Mouse (Mus musculus) spleen, postnatal 4 days (tissue): ENCODE data around the gene P3h1.
A peak's percentile ranks its signal among the peaks of the same experiment; 100 is the strongest.

Experiments used
- DNase-seq, 2 experiments: peaks; one replicate each; pipeline ENCODE4 v3.0.0; 2022; ENCODE audit warnings: low spot score in 2 of 2

The P3h1 gene

DNA sequence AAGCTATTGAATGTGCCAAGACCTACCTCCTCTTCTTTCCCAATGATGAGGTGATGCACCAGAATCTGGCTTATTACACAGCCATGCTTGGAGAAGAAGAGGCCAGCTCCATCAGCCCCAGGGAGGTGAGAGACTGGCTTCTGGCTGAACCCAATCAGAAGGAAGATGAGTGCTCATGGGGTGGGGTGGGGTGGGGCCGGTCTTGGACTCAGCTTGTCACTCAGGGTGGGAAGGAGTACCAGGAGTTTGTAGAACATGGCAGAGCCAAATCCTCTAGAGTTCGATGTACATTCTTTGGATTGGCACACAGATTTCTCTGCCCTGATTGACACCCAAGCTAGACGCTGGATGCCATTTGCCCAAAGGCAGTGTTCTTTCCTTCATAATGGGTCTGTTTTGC, 5.9 kb downstream of the P3h1 start:
- no peak for DNase-seq

DNA sequence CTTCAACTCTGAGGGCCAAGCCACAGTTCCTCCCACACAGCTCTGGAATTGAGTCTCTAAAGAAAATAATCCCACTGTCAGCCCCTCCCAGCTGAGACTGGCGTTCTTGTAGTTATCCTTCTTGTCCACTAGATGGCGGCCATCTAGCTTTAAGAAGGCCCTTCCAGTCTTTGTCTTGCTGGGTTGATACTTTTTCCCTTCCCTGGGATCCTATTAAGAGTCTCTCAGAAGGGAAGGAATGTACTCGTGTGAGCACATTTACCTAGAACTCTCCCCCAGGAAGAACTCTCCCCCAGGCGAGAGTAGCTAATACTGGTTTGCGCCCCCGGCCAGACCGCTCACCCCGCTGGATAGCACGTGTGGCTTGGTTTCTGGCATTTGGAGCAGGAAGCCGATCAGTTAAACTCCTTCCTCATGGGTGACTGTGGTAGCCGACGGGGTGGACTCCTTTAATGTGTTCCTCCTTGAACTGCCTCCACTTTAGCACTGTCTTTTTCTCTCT, 6.5 kb downstream of the P3h1 start:
- peak in 1 of 2 experiments; percentile 27 for DNase-seq

DNA sequence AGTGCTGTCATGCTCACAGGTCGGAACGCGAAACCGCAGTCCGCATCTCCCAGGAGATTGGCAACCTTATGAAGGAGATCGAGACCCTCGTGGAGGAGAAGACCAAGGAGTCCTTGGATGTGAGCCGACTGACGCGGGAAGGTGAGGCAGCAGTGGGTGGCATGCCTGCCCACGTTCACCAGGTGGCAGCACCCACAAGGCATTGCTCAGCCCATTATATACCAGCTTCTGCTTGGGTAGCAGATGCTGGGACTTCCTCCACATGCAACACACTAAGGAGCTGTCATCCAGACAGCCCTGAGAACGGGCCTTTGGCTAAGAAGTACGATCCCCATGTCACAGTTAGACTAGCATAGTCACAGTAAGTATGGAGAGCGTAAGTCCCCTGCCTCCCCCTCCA, 8.9 kb downstream of the P3h1 start:
- peak; percentile 33 to 70 for DNase-seq

DNA sequence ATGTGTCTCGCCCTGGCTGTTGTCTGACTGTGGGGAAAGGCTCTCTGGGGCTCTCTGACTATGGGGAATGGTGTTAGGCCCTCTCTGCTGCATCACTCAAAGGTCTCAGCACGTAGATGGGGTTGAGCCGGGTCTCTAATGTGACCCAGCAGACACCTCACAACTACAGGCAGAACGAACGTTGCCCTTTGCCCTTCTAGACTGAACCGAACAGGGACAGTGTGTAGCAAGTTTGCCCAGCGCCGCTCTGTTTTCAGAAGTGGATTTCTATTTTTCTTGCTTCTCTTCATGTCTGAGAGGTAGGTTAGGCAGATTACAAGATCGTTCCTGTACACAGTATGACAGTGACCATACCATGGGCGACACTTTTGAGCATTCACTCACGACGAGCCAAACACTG, 9.9 kb downstream of the P3h1 start:
- DNase-seq = no peak

DNA sequence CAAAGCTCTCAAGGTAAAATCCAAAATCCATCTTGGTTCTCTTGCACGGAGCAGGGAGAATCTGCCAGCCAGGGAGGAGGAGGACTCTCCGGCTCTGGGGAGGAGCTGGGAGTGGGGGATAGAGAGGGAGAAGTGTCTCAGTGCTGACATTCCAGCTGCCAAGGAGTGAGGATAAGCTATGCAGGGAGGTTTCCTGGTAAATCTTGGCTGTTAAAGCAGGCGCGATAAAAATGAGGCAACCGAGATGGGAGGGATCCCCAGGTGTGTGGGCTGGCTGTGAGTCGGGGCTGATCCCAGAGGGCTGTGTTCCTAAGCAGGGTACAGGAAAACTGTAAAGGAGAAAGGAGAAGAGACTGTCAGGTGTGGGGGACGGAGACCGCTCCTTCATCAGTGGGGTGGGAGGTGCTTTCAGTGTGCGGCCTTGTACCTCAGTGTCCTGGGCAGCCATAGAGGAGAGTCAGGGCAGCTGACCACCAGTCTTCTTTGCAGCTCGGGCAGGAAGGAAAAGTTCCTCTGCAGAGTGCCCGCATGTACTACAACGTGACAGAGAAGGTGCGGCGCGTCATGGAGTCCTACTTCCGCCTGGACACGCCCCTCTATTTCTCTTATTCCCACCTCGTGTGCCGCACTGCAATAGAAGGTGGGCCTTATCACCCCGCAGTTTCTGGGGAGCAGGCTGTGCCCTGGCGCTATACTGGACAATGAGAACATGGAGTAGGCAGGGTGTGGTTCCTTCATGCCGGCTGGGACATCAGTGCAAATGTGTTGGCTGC, 11.9 kb downstream of the P3h1 start:
- DNase-seq = no peak

DNA sequence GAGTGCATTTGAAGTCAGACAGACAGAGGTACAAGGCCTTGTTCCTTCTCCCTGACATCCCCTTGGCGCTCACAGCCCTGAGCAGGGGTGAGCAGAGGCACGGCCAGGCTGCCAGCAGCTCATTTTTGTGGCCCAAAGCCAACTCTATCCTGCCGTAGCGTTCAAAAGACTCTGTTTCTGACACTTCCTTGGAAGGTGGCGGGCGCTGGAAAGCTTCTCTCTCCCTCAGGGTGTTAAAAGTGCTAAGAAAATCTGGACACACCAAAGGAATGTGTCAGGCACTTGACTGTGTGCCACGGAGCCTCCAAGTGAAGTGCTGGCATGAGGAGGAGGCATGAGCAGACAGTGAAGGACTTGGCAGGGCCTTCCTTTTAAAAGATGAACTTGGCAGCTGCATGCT, 12.8 kb downstream of the P3h1 start:
- DNase-seq = no peak

DNA sequence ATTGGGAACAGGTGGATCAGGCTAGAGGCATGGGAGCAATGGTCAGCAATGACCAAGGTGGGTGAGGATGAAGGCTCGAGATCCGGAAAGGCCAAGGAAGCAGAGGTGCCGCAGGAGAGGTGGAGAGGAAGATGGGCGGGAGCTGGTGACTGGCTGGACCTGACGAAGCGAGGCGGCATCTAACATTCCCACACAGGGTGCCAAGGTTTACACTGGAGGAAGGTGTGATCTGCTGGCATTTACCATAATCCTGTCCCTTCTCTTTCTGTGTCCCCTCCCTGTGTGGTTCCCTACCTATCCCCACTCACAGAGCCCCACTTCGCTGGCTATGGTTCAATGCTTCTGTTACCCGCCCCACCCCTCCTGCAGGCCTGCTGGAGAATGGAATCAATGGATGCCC, 13.2 kb downstream of the P3h1 start:
- DNase-seq = no peak

DNA sequence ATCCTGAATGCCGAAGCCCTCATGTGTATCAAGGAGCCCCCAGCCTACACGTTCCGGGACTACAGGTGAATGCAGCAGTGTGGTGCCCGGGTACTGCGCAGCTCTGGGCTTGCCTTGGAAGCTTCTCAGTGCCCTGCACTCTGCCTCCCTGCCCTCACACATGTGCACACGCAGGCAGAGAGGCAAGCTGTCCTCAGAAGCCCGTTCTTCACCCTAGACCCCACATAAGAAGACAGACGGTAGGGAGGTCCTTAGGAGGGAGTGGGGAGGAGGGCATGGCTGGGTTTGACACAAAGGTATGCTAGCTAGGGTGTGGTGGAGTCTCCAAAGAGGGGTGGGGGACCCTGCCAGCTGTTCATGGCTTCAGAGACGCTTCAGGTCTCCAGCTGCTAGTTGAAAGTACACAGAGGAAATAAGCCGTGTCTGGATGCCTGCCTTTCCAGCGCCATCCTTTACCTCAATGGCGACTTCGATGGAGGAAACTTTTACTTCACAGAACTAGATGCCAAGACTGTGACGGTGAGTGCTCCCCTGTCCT, 14.0 kb downstream of the P3h1 start:
- DNase-seq = no peak

DNA sequence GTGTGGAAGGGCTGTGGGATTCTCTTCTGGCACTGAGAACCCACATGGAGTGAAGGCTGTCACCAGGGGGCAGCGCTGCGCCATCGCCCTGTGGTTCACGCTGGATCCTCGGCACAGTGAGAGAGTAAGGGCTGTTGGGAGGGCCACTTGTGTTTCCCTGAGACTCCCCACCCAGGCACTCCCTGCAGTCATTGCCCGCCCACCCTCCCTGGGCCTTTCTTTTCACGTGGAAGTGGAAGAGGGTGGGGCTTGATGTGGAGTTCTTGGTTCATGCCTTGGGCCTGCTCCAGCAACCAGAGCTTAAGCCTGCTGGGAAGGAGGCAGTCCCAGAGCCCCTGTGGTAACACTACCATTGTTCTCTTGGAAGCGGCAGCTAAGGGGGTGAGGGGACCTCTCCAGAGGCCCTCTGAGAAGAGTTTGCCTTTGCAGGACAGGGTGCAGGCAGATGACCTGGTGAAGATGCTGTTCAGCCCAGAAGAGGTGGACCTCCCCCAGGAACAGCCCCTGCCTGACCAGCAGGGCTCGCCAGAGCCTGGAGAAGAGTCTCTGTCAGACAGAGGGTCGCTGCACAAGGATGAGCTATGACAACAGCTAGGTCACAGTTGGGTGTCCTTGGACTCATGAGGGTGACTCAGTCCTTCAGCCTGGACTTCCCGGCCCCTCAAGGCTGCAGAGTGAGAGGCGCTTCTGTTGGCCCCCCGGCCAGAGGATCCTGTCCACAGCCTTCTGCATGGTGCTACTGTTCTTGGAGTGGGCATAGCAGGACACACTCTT, 14.9 kb downstream of the P3h1 start:
- DNase-seq = peak; percentile 62 to 84

DNA sequence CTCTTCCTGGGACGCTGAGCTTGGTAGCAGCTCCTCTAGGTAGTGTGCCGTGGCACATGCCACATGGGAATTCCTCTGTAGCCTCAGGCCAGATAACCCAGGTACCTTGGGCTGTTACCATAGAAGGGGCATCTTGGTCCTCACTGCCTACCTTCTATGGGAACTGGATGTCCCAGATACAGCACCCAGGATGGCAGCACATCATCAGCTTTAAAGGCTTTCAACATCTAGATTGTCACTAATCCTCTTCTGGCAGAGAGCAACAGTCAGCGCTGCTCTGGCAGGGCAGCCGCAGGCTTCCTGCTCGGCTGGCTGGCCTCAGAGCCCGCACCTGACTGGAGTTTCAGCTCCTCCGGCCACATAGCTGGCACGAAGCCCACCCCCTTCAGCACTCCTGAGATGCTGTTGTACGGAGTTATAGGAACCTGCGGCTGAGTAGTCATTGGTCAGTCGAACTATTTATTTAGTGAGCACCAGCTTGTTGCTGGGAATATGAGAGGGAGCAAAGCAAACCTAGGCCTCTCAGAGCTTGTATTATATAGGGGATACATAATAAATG, 15.8 kb downstream of the P3h1 start:
- DNase-seq = no peak

DNA sequence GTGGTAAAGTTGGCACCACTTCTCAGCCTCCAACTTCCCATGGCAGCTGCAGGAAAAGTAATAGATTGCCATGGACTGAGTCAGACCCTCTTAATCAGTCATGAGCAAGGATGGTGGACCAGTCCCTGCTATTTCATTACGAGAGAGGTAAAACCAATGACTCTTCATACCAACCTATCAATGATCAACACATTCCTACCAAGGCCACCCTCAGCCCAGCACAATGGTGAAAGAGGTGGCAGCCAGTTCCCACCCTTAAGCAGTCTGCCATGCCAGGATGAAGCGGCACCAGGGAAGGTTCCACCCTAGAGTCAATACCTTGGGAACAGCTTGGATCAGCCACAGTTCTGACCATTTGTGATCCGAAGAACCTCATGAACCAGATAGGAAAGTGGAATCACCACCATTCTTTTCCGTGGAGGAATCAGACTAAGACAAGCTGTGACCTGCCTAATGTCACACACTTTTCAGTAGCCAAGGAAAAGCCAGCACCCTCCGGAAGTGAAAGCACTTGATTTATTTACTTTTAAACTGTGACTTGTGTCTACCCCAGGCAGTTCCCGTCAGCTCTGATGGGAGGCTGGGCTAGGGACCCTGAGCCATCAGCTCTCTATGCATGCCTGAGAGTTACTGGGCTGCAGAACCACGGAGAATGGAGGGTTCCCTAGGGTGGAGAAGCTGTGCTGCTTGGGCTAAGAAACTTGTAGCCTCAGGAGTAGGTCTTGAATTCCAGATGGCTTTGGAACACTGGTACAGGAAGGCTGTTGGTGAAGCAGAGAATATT, 19.5 kb downstream of the P3h1 start:
- DNase-seq = no peak

DNA sequence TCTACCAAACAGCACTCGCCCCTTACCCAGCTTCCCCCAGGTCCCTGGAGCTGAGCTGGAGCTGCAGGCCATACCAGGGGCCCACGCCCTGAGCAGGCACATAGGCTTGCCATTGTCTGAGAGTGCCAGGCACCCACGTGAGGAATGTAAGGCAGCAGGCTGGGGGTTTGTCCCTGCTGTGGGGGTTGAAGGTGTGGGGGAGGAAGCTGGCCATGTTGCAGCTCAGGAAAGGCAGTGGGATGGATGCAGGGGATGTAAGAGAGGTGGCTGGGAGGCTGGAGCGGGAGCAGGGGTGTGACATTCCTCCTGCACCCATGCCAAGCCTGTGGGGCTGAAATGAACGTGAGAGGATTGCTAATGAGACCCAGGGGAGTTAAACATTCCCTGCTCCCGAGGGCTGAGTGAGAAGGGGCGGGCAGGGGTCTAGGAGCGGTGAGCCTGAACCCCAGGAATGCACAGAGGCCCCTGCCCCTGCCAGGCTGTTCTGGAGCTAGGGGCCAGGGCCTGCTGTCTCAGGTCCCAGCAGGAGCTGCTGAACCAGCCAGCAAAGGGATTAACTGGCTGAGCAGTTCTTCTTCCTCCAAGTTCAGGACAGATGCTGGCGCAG, 21.4 kb downstream of the P3h1 start:
- DNase-seq = no peak

DNA sequence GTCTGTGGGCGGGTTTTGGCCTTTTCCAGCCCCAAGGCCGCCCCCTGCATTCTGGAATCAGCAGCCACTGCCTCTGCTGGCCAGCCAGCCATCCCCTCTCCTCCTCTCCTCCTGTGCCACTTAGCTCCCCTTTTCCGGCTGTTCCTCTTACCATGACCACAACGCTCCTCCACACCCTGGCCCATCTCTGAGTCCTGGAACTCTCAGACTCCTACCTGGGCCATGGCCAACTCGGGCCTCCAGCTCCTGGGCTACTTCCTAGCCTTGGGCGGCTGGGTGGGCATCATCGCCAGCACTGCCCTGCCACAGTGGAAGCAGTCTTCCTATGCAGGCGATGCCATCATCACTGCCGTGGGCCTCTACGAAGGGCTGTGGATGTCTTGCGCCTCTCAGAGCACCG, 22.6 kb downstream of the P3h1 start, which contains the start of gene Cldn19:
Gene Cldn19, plus strand, starts transcription at position 64 of the 400 bp plus-strand sequence.
- no peak for DNase-seq

DNA sequence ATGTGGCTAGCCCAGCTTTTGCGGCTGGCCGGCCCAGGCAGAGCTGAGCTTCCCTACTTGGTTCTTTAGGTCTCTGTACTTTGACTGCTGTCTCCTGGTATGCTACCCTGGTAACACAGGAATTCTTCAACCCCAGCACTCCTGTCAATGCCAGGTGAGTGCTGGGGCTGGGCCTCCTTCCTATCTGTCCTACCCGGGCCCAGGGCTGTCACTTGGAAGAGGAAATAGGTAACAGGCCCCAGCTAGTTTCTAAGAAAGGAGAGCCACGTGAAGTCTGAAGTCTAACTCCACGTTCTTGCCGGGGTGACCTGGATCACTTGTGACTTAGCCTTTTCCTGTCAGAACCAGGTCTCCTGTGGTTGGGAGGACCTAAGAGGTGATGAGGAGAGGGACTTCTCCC, 24.4 kb downstream of the P3h1 start:
- no peak for DNase-seq

DNA sequence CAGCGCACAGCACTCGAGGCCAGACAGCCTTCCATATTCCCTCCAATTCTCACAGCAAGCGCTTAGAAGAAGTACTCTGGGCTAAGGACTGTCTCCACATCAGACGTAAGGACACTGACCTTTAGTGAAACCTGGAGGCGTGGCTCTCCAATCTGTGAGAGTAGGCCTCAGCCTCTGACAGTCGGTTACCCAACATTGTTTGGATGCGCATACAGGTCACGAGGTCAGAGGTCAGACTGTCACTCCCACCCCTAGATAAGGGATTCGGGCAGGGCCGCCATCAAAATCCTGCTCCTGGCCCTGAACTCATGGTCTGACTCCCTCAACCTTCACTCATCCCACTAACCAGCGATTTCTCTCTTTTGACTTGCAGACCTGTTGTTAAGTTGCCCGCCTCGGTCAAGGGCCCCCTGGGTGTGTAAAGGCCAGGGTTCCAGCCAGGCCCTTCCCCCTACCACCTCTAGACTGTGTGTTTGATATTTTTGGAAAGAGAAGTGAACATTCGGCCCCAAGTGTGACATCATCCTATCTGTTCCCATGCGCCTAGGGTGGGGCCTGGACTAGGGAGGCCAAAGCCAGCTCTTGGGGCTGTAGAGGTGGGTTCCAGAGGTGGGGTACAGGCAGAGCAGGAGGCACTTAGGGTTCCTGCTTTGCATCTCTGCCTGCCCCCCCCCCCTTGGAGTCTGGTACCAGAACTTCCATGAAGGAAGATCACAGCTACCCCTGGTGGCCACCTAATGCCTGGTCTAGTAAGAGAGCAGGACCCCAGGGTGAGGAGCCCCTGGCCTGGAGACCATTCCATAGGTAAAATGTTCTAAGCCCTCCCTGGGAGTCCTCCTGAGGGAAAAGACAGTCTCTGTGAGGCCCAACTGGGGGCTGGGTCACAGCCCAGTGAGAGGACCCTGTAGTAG, 26.9 kb downstream of the P3h1 start:
- no peak for DNase-seq

DNA sequence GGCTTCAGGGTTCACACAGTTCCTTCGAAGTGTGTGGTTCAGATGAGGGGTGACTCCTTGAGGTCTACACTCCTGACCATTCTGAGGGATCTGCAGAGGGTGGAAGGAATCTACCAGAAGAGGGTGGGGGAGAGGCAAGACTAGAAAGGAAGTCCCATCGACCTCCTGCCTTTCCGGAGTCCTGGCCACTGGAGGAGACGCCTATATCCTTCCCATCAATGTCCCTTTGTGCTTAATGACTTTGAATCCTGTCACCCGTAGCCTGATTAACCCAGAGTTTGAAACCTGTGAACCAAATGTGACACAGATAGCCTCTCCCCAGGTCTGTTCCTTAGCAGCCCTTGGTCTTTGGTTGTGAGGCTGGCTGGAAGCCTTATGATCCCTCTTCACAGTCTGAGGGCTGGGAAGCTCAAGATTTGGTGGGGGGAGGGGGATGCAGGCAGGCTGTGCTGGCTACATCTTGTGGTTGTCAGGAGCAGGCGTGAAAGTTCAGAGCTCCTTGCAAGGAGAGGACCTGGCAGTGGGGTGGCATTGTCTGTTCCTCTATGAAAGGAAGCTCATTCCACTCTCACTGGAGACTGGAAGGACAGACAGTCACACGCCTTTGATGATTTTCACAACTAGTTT, 28.5 kb downstream of the P3h1 start:
- no peak for DNase-seq

DNA sequence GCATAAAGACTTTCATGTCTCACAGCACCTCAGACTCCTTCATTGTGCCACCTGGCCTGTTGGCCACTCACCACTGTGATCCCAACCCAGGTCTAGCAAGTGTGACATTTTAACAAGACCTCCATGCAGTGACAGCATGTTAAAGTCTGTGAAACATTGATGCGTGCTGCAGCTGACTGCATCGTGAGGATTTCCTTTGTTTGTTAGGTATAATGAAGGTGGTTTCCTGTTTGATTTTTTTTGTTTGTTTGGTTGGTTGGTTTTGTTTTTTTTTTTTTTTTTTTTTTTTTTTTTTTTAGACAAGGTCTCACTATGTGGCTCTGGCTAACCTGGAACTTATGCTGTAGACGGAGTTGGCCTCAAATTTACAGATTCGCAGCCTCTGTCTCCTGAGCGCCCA, 29.8 kb downstream of the P3h1 start:
- DNase-seq = no peak

DNA sequence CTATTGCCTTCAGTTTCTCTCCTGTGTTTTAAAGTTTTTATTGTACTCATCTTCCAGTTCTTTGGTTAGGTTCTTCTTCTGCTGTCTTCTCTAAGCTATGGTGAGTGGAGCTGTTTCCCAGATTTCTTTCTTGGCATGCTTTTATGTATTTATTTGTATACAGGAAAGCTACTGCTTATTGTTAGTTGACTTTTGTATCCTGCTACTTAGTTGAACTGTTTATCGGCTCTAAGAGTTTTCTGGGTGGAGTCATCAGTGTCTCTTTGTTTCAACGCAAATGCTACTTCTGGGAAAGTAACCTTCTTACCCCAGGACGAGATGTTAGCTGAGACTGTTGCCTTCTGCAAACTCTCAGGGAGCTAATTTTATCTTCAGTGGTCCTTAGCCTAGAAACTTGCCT, 30.7 kb downstream of the P3h1 start:
- DNase-seq = no peak

DNA sequence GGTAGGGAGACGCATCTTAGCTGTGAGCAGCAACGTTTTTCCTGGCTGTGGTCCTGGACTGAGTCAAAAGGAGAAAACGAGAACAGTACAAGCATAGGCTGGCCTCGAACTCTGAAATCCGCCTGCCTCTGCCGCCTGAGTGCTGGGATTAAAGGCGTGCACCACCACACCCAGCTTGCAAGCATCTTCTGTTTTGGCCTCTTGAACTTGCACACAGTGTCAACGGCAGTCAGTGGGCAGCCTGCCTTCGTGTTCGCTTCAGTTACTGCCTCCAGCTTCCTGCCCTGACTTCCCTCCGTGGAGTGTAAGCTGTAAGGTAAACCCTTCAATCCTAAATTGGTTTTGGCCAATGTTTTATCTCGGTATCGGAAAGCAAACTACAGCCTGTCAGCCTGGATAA, 33.9 kb downstream of the P3h1 start:
- DNase-seq = no peak

DNA sequence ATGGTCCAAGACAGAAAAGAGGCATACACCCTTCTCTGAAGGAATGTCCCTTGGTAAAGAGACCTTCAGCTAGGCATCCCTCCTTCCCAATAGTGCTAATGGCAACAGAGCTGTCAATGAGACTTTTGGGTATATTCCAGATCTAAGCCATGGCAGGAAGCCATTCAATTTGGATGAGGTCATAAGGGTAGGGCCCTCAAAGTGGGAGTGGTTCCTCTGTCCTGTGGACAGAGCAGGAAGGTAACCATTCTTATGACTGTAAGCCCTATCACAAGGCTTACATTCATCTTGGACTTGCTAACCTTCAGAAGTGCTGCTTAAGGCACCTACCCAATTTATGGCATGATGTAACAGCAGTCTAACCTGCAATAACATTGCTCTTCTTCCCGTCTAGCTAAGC, 41.9 kb downstream of the P3h1 start:
- DNase-seq = no peak
